Mouse (Mus musculus) left cerebral cortex, postnatal 10 days (tissue): ENCODE data around the gene Ccni. TPM values are rescaled to one million over a fixed set of nuclear protein-coding genes. Genes with fewer than 3 reads are reported as not detected.

Source experiments
- DNase-seq, 2 experiments: peaks; one replicate each; pipeline ENCODE4 v3.0.0; 2021 to 2022; ENCODE audit warnings: low spot score in 2 of 2, mixed read lengths in 1 of 2; ENCODE audit errors: extremely low spot score in 1 of 2
- intact Hi-C: fragments of 180-260 bp; cut with DNase I; formaldehyde crosslinking; loops from one replicate; pipeline ENCODE4 v1.15.1; 2025
- total RNA-seq, 2 experiments: library from RNA; stranded (reverse); gene quantifications; 2 replicates each; pipeline ENCODE4 v1.2.3; 2021

Gene Ccni
- total RNA-seq, 2 experiments from 2014 or later: 312 to 335 TPM

DNA sequence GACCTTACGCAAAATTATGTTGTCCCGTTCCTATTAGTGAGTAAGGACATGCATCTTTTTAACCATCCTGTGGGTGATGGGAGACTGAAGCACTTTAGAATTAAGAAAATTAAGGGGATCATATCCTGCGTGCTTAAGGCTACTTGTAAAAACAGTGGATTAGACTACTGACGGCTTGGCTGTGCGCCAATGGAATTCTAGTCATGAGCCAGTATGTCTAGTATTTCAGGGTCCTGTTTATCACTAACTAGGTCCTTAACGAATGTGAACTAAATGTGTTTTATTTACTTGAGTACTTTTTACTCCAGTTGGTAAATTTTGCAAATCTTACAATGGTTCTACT lies 682 bp upstream of the Ccni start:
- intact Hi-C loops: no loop called here
- DNase-seq: peak; percentile 38 to 64

DNA sequence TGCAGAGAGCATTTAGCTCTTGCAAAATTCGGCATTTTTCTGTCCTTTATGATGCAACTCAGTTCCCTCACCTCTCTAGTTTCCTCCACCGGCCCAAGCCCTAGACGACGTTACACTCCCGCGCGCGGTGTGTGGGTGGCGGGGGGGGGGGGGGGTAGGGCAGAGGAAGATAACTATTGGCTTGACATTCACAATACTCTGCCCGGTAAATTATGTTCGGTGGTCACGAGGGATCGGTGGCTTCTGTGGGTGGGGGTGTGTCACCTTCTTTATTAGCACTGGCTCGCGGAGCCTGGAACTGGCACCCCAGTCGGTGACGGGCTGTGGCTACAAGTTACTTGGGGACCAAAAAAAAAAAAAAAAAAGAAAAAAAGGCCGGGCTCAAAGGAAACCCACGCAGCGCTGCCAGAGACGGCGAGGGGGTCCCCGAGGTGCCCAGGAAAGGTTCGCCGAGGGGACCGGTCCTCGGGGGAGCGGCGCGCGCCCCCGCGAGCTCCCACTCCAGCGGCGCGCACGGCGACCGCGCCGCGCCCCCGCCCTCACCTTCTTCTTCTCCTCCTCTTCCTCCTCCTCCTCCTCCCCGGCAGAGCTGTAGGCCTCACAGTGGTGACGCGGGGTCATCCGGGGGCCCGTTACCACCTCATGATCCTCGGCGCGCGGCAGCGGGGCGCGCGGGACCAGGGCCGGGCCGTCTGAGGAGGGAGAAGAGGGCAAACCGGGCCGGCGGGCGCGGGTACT lies 755 bp downstream of the Ccni start:
- peak; percentile 23 to 76 for DNase-seq
- intact Hi-C loops: loop anchor here (1.0 kb wide), 1 partner anchor 61 kb away; no protein-coding TSS in a partner anchor

DNA sequence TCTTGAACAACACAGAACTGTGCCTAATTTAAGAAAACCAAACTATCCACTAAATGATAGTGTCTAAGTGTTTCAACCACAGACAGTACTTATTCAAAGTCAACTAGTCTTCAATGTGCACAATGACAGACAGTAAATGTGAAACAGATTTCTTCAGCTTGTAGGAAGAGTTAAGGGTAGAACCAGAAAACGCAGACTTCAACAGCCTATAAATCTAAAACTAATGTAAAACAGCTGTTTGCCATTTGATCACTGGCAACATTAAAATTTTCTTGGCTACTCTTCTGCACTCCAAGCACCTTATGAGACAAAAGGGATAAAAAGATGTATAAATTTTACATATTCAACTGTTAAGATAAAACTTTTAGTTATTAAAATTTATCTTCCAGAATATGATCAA lies 5.1 kb downstream of the Ccni start:
- intact Hi-C loops: loop anchor here (5.0 kb wide), 1 partner anchor 121 kb away; no protein-coding TSS in a partner anchor
- no peak for DNase-seq

DNA sequence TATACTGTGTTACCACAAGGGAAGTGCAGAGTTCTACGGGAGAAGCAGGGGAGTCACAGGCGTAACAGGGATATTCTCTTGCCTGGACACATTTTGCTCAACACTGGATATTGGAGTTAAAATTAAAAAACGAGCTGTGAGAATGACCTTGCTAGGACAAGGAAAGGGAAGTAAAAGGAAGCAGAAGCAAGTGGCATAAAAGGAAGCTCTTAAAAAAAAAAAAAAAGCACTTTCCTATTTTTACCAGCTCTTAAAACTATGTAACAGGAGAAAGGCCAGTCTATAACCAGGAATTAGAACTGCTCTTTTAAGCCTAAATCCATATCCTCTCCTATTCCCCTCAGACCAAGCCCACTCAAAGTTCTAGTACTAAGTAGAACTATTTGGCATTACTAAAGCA lies 8.1 kb downstream of the Ccni start:
- intact Hi-C loops: no loop called here
- no peak for DNase-seq

DNA sequence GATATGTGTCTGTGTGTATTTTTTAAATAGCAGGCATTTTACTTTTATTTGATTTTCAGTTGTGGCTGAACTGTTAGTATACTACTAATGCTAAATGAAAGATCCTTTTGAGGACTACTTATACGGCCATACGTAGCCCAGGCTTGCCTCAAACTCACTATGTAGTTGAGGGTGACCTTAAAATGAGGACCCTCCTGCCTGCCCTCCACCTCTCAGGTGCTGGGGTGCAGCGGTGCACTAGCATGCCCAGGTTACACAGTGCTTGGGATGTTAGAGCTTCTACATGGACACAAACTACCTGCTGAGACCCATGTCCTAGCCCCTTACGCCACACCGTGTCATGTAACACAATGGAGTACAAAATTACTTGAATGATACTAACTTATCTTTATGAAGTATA lies 15.9 kb downstream of the Ccni start:
- intact Hi-C loops: no loop called here
- no peak for DNase-seq

DNA sequence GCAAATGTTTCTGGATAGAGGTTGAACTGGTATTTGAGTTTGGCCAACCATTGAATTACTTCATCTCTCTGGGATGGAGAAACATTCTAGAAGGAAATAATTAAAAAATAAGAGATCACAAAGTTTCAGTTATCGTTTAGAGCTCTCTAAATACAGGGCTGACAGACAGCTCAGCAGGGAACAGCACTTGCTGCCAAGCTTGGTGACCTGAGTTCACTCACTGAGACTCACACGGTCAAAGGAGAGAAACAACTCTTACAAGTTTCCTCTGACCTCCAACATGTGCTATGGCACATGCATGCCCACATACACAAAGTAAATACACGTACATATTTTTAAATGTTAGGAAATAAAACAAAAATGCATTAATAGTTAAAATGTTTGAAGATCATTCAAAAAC lies 16.7 kb downstream of the Ccni start:
- no peak for DNase-seq
- intact Hi-C loops: no loop called here

DNA sequence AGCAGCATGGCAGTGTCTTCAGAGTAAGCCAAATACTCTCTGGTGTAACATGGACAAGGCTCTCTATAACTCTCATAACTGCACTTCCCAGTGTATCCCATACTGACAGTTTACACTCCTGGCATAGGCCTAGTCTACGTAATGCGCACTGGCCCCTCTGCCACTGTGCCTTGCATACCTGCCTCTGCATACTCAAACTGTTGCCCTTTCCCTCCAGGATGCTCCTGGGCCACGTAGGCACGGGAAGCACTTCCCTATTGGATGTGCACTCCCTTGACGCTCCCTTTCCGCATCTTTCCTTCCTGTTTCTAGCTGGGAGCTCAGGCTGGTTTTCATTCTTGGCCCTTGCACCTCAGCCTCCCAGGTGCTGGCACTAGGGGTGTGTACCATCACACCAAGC lies 21.7 kb downstream of the Ccni start:
- no peak for DNase-seq
- intact Hi-C loops: no loop called here

DNA sequence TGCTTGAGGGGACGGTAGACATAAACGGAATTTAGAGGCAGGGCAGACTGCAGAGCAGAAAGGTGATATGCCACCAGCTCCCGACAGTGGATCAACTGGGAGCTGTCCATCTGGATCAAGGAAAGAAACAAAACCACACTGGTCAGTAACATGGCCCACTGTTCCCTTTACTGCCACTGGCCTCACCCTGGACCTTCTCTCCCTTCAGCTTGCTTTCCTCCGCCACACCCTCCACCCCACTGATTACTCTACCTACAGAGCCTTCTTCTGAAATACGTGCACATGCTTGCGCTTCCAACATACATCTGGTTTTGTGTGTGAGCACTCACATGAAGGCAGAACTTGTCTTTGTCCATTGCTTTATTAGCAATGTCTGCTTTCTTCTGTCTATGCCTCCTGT lies 23.0 kb downstream of the Ccni start:
- intact Hi-C loops: no loop called here
- DNase-seq: no peak

DNA sequence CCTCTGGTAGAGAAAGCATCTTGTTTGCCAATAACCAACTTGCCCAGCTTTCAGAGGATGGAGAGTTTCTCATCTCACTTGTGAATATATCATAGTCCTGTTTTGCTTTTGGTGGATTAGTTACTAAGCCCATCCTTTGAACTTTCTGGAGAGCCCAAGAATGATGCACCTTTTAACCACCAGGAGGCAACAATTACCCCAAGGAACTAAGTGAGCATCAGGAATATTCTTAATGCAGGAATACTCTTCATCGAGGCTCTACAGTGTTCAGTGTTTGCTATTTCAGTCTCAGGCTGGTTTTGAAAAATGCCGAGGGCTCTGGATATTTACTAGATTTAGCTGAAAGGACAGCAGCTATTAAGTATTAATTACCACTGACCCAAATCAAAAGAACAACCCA lies 26.0 kb downstream of the Ccni start:
- DNase-seq: no peak
- intact Hi-C loops: no loop called here

DNA sequence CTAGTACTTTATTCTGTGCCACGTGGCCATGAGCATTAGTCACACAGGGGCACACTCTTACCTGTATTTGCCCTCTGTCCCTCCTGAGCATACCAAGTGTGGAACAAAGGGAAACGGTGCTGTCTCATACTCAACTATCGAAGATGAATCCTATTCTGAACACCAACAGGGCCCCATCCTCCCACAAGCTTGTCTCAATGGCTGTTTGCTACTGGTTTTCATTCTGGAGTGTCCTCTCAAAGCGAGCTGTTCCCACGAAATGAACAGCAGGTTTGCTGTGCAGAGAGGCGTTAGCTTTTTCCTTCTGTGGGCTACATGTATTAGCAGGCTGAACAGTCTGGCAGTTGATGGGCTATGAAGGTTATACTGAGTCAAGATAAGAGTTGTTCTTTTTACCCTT lies 27.7 kb downstream of the Ccni start:
- no peak for DNase-seq
- intact Hi-C loops: no loop called here

DNA sequence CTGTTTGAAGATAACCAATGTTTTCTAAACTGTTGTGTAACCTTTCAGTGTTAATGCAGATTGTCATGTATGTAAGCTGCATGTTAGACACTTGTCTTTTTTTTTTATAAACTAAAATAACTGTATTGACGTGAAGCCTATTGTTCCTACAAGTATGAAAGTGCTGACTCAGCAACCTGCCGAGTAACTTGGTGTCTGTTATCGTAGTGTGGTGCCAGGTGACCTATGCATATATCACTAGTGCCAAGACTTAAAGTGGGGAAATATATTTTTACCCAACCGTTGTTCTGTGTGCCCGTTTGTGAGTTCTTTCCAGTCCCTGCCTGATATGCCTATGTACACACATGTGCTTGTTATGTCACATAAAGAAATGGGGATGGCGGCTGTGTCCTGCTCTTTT lies 31.6 kb downstream of the Ccni start:
- DNase-seq: no peak
- intact Hi-C loops: no loop called here

DNA sequence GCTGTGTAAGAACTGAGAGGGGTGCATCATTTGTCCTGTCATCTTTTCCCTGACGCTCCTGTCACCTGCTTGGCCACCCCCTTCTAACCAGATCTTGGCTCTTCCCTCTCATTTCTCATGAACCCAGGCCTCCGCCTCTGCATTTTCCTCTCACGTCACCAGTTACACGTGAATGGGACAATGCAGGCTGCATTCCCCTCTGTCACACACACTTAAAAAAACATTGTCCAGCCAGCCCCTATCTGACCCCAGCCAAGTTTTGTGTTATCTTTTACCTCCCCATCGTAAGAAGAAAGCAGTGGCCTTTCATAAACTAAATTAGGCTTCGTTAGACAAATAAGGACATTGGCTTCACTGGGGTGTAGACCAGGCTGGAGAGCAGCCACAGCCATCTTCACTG lies 33.8 kb downstream of the Ccni start:
- intact Hi-C loops: no loop called here
- DNase-seq: no peak

DNA sequence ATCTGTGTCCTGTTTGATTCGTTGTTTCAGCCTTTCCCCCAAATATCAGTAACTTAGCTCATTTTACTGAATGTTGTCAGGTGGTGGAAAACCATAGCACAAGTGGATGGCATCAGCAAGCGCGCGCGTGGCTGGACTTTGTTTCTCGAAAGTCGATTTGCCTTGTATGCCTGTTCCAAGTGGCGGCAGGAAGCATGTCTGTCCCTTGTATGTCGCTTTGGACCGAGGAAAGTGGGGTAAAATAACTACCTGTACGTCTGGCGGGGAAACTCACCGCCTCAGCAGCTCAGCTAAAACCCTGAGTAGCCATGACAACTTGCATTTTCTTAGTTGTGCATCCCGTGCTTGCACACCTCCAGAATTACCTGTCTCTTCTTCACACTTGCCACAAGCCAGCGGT lies 34.9 kb downstream of the Ccni start:
- DNase-seq: no peak

DNA sequence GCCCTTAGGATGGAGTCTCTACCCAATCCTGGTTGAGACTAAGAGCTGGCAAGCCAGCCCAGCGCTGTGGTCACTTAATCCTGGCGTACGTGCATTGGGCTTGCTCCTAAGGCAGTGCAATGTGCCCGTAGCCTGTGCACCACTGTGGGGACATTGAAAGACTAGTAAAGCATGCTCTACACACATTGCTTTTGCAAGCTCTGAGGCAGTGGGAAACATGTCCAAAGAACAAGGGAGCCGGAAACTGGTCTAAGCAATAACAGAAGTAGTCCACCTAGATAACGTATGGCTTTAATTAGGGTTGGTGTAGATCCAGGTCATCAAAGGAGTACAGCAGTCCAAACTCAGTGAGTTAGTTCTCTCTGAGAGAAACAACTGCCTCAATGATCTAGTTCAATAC lies 37.6 kb downstream of the Ccni start:
- intact Hi-C loops: loop anchor here (5.0 to 10.0 kb wide), 4 partner anchors 171 to 486 kb away; partner anchors contain the start of gene Shroom3
- no peak for DNase-seq

More for the DNA sequence above, 34.9 kb downstream of the Ccni start:
- intact Hi-C loops: no loop called here

DNA sequence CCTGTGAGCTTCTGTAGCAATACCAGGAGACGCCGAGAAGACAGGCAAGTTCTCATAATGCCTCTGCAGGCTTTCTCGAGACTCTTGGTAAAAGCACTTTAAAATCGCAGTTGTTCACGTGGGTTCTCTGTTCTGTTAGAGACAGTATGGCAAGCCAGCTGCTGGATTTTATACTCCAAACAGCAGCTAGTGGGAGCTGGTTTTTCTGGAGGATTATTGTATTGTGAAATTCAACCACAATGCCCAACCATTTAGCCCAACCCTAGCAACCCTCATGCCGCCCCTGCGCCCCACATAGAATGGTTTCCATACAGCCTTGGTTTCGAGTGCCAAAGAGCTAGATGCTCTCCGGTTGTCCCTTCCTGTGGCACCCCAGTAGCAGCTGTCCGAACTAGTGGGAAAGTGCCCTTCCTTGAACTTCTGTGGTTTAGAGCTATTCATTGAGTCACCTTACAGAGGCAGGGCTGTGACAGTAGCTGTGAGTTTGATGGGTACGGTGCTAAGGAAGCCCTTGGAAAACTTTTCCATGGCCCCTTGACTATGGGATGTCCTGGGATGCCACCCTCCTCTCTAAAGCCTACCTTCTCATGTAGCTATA lies 38.3 kb downstream of the Ccni start:
- DNase-seq: no peak
- intact Hi-C loops: loop anchor here (5.0 to 10.0 kb wide), 4 partner anchors 171 to 486 kb away; partner anchors contain the start of gene Shroom3

DNA sequence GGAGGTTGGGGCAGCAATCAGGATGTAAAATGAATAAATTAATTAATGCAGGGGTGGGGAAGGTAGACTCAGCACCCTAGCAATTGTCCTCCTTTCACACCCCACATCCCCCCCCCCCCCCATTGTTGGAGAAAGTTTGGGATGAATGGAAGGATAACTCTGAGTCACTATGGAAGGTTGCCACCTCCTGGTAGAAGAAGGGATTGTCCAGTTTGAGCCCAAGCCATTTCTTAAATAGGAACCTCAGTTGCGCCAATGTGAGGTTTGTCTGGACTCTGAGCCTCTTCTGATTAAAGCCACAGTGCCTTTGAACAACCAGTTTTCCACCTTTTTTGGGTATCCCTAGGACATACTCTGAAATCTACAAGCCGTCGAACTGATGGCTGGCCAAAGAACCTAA lies 42.8 kb downstream of the Ccni start:
- intact Hi-C loops: loop anchor here (2.0 to 10.0 kb wide), 2 partner anchors 69 to 199 kb away; no protein-coding TSS in a partner anchor
- DNase-seq: peak in 1 of 2 experiments; percentile 45

DNA sequence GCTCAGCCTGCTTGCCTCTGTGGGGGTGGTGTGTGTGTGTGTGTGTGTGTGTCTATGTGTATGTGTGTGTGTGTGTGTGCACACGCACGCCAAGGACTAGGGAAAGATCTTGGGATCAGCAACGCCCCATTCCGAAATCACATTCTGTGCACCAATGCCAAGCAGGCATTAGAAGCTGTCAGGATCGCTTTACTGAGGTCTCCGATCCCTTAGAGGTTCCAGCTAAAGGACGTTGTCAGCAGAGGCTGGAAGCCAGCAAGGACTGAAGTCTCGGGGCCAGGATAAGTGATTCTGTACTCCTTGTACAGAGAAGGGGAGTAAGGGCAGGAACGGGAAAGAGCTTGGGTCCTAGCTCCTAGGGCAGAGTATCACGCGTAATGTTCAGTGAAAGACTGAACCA lies 51.9 kb downstream of the Ccni start:
- DNase-seq: no peak
- intact Hi-C loops: no loop called here

DNA sequence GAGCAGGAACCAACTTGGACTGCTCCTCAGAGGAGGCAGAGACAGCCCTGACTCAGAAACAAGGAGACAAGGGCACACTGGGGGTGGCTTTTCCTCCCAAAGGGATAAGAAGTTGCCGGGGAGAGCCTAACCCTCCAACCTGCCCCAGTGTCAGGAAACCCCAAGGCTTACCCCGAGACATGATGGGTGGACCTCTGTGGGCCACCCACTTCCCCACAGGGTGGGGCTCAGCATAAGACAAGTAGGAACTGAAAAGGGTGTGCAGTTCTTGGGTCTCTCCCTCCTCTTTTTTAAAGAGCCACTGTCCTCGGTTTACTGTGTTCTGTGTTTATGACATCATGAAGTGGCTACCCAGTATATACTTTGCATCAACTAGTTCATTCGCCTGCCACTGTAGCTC lies 53.8 kb downstream of the Ccni start:
- intact Hi-C loops: no loop called here
- DNase-seq: no peak

DNA sequence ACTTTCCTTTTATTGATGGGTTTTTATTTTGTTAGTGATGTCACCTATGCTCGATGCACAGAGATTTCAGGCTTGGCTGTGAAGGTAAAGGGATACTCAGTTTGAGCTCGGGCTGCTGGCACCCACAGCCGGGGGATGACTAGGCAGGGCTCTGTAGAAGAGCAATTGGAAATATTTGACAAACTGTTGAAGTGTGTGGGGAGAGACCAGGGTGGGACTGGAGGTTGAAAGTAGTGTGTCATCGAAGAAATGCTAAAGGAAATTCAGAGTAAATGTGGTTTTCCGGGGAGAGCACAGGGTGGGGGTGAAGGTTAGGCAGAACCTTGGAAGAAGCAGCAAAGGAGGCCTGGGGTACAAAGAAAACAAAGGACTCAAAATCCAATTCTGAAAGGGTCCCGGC lies 54.3 kb downstream of the Ccni start:
- intact Hi-C loops: no loop called here
- DNase-seq: no peak

DNA sequence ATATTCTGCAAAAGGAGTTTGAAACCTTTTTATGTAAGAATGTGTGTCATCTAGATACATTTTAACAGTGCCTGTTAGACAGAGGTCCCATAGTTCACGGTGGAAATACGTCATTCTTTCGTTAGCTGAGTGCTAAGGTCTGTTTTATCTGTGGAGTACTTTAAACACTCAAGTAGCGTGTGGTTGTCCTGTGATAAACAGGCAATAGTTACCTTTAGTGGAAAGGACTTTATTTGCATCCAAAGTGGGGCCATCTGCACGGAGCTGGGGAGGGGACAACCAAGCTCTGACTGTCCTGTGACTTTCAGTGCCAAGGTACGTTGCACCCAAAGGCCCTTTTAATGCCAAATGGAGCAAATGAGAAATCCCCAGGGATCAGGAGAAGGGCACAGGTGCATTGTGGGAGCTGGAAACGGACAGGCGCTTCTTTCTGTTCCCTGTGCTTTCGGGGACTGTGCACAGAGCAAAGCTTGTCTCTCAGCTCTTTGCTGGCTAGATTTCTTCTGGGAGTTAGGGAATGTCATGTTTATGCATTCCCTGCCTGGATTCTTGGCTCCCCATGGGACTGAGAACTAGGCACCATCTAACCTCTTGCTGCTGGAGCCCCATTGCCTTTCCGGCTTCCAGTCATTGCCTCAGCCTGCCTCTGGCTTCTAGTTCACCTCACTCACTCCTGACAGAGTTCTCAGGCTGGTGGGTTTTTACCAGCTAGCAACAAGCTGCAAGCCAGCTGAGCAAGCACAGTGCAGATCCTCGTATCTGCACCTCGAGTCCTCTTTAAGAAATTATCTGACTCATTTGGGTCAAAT lies 56.1 kb downstream of the Ccni start:
- intact Hi-C loops: no loop called here
- no peak for DNase-seq
